Mouse (Mus musculus): Measurements from ENCODE around the gene Tmem30a.

Tmem30a gene

GRCm38 (mm10) chr9:79792841-79793835 is at the start of gene Tmem30a:
TSS of gene Tmem30a (minus strand) at chr9:79793507.
- DNase-seq (ENCODE audit: low read depth, low spot score), result peak; percentile 98

DNA sequence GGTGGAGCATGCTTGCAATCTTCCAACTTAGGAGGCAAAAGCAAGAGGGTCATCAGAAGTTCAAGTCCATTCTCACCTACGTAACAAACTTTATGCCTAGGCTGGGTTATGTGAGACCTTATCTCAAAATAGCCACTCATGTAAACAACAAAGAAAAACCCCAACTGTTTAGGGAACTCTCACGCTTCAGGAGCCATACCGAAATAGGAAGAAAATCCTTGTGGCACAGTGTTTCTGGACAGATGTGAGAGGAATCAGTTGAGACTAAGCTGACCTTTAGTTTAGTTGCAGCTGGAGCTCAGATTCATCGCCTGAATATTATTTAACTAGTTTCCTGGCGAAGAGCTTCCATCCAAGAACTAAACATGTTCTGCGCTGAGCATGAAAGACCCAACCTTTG is 49.3 kb upstream of the Tmem30a start:
- DNase-seq (ENCODE audit: low read depth, low spot score), result no peak

GRCm38 (mm10) chr9:79842028-79842427 is 48.7 kb upstream of the Tmem30a start:
- no peak for DNase-seq (ENCODE audit: low read depth, low spot score)

DNA sequence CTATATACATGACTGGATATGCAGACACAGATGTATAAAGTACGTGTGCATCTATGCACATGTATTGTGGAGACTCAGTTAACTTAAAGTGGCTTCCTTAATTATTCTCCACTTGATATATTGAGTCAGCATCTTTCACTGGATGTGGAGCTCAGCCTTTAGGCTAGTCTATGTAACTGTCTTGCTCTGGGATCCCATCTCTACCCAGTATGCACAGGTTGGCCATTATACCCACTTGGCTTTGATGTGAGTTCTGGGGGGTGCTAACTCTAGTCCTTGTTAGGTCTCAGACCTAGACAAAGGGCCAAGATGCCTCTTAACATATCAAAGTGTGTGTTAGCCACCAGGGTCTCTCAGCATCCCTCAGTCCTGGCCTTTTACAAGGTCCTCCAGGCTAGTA is 38.0 kb upstream of the Tmem30a start:
- DNase-seq (ENCODE audit: low read depth, low spot score), result no peak

- DNase-seq (ENCODE audit: low read depth, low spot score), result no peak
Observed at GRCm38 (mm10) chr9:79830874-79831273, 37.6 kb upstream of the Tmem30a start.

GRCm38 (mm10) chr9:79829842-79830800 is 36.8 kb upstream of the Tmem30a start:
- DNase-seq (ENCODE audit: low read depth, low spot score), result no peak

GRCm38 (mm10) chr9:79827072-79827471 is 33.8 kb upstream of the Tmem30a start:
- no peak for DNase-seq (ENCODE audit: low read depth, low spot score)

GRCm38 (mm10) chr9:79825526-79825925 is 32.2 kb upstream of the Tmem30a start:
- DNase-seq (ENCODE audit: low read depth, low spot score), result no peak

- no peak for DNase-seq (ENCODE audit: low read depth, low spot score)
Observed at GRCm38 (mm10) chr9:79823856-79824255, 30.5 kb upstream of the Tmem30a start.

DNA sequence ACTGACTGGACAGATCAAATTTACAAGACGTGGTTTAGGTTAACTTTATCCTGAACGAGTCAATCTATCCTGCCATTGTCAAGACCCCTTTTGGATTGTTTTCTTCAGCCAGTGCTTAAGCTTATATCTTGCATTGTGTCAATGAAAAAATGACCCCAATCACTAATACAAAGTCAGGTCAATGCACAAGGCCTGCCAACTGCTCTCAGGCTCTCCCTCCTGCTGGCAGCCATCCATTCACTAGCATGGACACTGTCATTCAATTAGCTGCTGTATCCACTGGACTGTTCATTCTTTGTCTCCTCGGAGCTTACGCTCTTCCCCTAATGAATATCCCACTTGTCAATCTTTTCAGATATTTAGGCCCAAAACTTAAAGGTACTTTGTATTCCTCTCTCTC is 30.1 kb upstream of the Tmem30a start:
- DNase-seq (ENCODE audit: low read depth, low spot score), result no peak

DNA sequence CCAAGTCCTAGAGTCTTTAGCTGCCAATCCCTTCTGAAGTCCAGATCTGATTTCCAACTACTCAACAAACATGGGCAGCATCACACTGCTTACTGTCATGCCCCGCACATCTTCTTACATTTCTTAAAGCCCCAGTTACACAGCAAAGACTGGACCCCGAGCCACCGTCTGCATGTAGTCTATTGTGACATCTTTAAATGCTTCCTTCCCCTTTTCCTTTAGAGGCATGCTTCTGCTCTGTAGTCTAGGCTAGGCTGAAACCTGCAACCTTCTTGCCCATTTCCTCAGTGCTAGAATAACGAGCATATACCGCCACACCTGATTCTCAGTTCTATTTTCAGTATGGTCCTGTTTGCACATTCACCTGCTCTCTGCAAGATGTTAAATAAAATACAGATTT is 23.2 kb upstream of the Tmem30a start:
- peak; percentile 36 for DNase-seq (ENCODE audit: low read depth, low spot score)

GRCm38 (mm10) chr9:79816013-79816412 is 22.7 kb upstream of the Tmem30a start:
- no peak for DNase-seq (ENCODE audit: low read depth, low spot score)

DNA sequence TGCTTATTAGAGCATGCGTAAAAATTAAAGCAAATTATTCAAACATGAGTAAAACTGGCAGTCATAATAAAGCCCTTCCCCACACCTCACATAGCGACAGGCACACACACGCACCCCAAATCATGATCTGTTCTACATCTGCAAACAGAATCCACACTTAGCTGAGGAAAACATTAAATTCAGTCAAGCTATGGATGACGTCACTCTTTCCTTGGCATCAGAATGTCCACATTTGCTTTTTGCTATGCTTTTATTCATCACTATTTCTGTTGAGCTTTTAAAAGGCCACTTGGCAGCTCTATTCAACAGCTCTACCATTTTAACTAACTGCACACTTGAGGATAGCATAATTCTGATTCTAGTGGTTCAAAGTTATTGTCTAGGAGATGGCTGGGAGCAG is 21.3 kb upstream of the Tmem30a start:
- no peak for DNase-seq (ENCODE audit: low read depth, low spot score)

- no peak for DNase-seq (ENCODE audit: low read depth, low spot score)
Observed at GRCm38 (mm10) chr9:79810969-79811902, 17.9 kb upstream of the Tmem30a start.

DNA sequence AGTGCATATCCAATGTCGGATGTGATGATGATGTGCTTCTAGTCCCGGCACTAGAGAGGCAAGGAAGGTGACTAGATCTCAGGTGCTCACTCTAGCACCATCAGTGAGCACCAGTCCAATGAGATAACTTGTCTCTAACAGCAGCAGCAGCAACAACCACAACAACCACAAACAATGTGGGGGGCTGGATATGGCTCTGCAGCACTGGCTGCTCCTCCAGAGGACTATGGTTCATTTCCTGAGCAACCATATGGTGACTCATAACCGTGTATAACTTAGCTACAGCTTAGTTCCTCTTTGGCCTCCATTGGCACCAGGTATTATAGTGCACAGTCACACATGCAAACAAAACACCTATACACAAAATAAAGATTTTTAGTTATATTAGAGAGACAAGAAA is 17.2 kb upstream of the Tmem30a start:
- peak; percentile 39 for DNase-seq (ENCODE audit: low read depth, low spot score)

GRCm38 (mm10) chr9:79809411-79809810 is 16.1 kb upstream of the Tmem30a start:
- no peak for DNase-seq (ENCODE audit: low read depth, low spot score)

- no peak for DNase-seq (ENCODE audit: low read depth, low spot score)
Observed at GRCm38 (mm10) chr9:79807178-79807577, 13.9 kb upstream of the Tmem30a start.

DNA sequence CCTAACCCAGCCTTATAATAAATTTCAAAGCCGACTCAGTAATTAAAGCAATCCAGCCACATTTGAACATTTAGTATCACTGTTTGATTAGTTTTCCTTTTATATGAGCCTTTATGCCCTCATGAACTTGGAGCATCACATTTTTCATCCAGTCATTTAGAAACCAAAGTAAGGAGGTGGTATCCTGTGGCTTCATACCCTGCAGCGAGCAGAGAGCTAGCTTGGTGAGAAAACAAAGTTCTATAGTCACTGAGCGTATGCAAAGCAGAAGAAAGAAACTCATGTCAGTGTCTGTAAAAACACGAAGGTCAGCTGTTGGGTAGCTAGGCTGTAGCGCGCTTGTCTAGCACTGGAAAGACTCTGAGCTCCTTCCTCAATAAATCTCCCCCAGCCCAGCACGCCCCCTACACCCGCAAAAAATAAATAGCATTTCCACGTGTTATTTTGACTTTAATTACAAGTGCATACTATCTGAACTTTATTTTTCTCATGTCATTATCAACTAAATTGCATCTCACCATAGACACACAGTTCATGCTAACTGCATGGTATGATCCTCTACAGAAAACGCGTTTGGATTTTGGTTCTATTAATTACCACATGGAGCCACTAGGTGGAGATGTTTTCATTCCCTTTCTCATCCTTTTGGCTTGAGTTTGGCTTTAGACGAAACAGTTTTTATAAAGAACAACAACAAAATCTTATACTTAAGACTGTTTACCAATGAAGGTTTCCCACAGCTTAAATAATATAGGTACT is 13.2 kb upstream of the Tmem30a start:
- peak; percentile 69 for DNase-seq (ENCODE audit: low read depth, low spot score)

- no peak for DNase-seq (ENCODE audit: low read depth, low spot score)
Observed at GRCm38 (mm10) chr9:79805426-79805825, 12.1 kb upstream of the Tmem30a start.

GRCm38 (mm10) chr9:79796461-79797135 is 3.3 kb upstream of the Tmem30a start:
- no peak for DNase-seq (ENCODE audit: low read depth, low spot score)
